Mouse (Mus musculus): Measurements from ENCODE around the gene Bsg. TPM values are rescaled to one million over a fixed set of nuclear protein-coding genes. Genes with fewer than 3 reads are reported as not detected.

Bsg gene
- polyA plus RNA-seq, 2 experiments: 579 to 809 TPM

GRCm38 (mm10) chr10:79729357-79729965 is 25.2 kb downstream of the Bsg start:
- Histone ChIP-seq H3K9me3 (ENCODE audit: control insufficient read depth, low read length) (no peaks in the 10 kb centered on the region), H3K27ac (no peak overlapping the region), H3K9ac (replicated peaks) (no peak overlapping the region), H3K27me3 (ENCODE audit: control insufficient read depth, insufficient read depth, low read length) (no peaks in the 10 kb centered on the region), H3K4me3 (ENCODE audit: insufficient read depth in 1 of 2, low read depth in 2 of 2, low read length in 2 of 2) (no peak overlapping the region), H3K4me2 (ENCODE audit: low read depth) (no peak overlapping the region), H3K36me3 (replicated peaks; ENCODE audit: control insufficient read depth, insufficient read depth, low read depth) (no peaks in the 10 kb centered on the region), H3K4me1 (replicated peaks; ENCODE audit: control insufficient read depth in 2 of 2, insufficient read depth in 2 of 2, low read length in 1 of 2) (no peaks in the 10 kb centered on the region)
- no peak for TF ChIP-seq CTCF (IDR thresholded peaks at IDR 0.05; ENCODE audit: low read depth)
- no peak for TF ChIP-seq EP300 (IDR thresholded peaks at IDR 0.05; ENCODE audit: low read depth)
- 72% methylated on average over 13 of the region's 13 CpGs for WGBS (ENCODE audit: insufficient replicate concordance)
- ATAC-seq (ENCODE audit: insufficient read depth): no peak
- DNase-seq (ENCODE audit: low read depth in 3 of 3, low spot score in 3 of 3): no peak

DNA sequence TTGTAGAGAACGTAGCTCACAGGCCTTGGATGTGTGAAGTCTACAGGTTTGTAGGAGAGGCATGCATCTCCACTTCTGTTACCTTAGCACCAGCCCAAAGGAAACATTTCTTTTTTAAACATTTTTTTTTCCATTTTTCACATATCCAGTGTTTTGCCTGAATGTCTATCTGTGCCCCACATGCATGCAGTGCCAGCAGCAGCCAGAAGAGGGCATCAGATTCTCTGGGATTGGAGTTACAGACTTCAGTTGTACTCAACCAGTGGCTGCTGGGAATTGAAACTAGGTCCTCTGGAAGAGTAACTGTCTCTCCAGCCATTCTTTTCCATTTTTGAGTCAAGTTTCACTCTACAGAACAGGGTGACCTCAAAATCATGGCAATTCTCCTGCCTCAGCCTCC is 28.2 kb downstream of the Bsg start:
- H3K9ac ChIP-seq (replicated peaks): no peak overlapping the region
- no peak overlapping the region for H3K4me2 ChIP-seq (ENCODE audit: low read depth)
- peak; percentile 79 for TF ChIP-seq CTCF (IDR thresholded peaks at IDR 0.05; ENCODE audit: low read depth)
- TF ChIP-seq EP300 (IDR thresholded peaks at IDR 0.05; ENCODE audit: low read depth): no peak
- no peaks in the 10 kb centered on the region; the same call in 1 of the 2 replicates for H3K36me3 ChIP-seq (replicated peaks; ENCODE audit: control insufficient read depth, insufficient read depth, low read depth)
- H3K4me3 ChIP-seq (ENCODE audit: insufficient read depth in 1 of 2, low read depth in 2 of 2, low read length in 2 of 2): no peak overlapping the region
- no peak for ATAC-seq (ENCODE audit: insufficient read depth)
- H3K27me3 ChIP-seq (ENCODE audit: control insufficient read depth, insufficient read depth, low read length): no peaks in the 10 kb centered on the region
- no peaks in the 10 kb centered on the region for H3K9me3 ChIP-seq (ENCODE audit: control insufficient read depth, low read length)
- WGBS (ENCODE audit: insufficient replicate concordance): 79% methylated on average over 1 of the region's 1 CpGs
- DNase-seq (ENCODE audit: low read depth in 3 of 3, low spot score in 3 of 3): no peak
- H3K27ac ChIP-seq: no peak overlapping the region
- H3K4me1 ChIP-seq (replicated peaks; ENCODE audit: control insufficient read depth in 2 of 2, insufficient read depth in 2 of 2, low read length in 1 of 2): no peaks in the 10 kb centered on the region

DNA sequence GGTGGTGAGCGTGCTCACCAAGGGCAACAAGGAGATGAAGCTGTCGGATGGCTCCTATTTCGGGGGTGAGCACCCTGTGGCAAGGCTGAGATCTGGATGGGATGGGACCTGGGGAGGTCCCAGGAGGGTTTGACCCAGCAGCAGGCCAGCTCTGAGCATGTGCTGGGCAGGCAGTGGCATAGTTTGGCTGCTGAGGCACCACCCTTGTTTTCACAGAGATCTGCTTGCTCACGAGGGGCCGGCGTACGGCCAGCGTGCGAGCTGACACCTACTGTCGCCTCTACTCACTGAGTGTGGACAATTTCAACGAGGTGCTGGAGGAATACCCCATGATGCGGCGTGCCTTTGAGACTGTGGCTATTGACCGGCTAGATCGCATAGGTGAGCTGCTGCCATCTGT is 29.6 kb downstream of the Bsg start:
- H3K9me3 ChIP-seq (ENCODE audit: control insufficient read depth, low read length): no peaks in the 10 kb centered on the region
- WGBS (ENCODE audit: insufficient replicate concordance): 90% methylated on average over 15 of the region's 15 CpGs
- no peaks in the 10 kb centered on the region for H3K4me1 ChIP-seq (replicated peaks; ENCODE audit: control insufficient read depth in 2 of 2, insufficient read depth in 2 of 2, low read length in 1 of 2)
- DNase-seq (ENCODE audit: low read depth in 3 of 3, low spot score in 3 of 3): no peak
- no peaks in the 10 kb centered on the region for H3K27me3 ChIP-seq (ENCODE audit: control insufficient read depth, insufficient read depth, low read length)
- TF ChIP-seq EP300 (IDR thresholded peaks at IDR 0.05; ENCODE audit: low read depth) (no peak), CTCF (IDR thresholded peaks at IDR 0.05; ENCODE audit: low read depth) (no peak)
- H3K36me3 ChIP-seq (replicated peaks; ENCODE audit: control insufficient read depth, insufficient read depth, low read depth): no peaks in the 10 kb centered on the region; the same call in 1 of the 2 replicates
- H3K9ac ChIP-seq (replicated peaks): no peak overlapping the region
- no peak for ATAC-seq (ENCODE audit: insufficient read depth)
- no peak overlapping the region for H3K27ac ChIP-seq
- H3K4me3 ChIP-seq (ENCODE audit: insufficient read depth in 1 of 2, low read depth in 2 of 2, low read length in 2 of 2): no peak overlapping the region
- no peak overlapping the region for H3K4me2 ChIP-seq (ENCODE audit: low read depth)

DNA sequence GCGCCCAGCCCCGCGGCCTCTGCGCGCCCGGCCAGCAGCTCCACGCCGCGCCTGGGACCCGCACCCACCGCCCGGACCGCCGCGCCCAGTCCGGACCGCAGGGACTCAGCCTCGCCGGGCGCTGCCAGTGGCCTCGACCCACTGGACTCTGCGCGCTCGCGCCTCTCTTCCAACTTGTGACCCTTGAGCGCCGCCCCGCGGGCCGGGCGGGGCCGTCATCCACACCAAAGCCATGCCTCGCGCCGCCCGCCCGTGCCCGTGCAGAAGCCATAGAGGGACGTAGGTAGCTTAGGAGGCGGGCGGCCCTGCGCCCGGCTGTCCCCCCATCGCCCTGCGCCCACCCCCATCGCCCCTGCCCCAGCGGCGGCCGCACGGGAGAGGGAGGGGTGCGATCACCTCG is 31.1 kb downstream of the Bsg start:
- Histone ChIP-seq H3K36me3 (replicated peaks; ENCODE audit: control insufficient read depth, insufficient read depth, low read depth) (peaks cover 11% of the 10 kb centered on the region), H3K27ac (no peak overlapping the region), H3K27me3 (ENCODE audit: control insufficient read depth, insufficient read depth, low read length) (no peaks in the 10 kb centered on the region), H3K9ac (replicated peaks) (no peak overlapping the region), H3K4me2 (ENCODE audit: low read depth) (no peak overlapping the region), H3K9me3 (ENCODE audit: control insufficient read depth, low read length) (no peaks in the 10 kb centered on the region), H3K4me3 (ENCODE audit: insufficient read depth in 1 of 2, low read depth in 2 of 2, low read length in 2 of 2) (no peak overlapping the region), H3K4me1 (replicated peaks; ENCODE audit: control insufficient read depth in 2 of 2, insufficient read depth in 2 of 2, low read length in 1 of 2) (no peaks in the 10 kb centered on the region)
- no peak for TF ChIP-seq CTCF (IDR thresholded peaks at IDR 0.05; ENCODE audit: low read depth)
- TF ChIP-seq EP300 (IDR thresholded peaks at IDR 0.05; ENCODE audit: low read depth): no peak
- 62% methylated on average over 51 of the region's 52 CpGs for WGBS (ENCODE audit: insufficient replicate concordance)
- ATAC-seq (ENCODE audit: insufficient read depth) (no peak), DNase-seq (ENCODE audit: low read depth in 3 of 3, low spot score in 3 of 3) (no peak)

GRCm38 (mm10) chr10:79736706-79737105 is 32.4 kb downstream of the Bsg start:
- H3K4me2 ChIP-seq (ENCODE audit: low read depth): no peak overlapping the region
- no peaks in the 10 kb centered on the region for H3K9me3 ChIP-seq (ENCODE audit: control insufficient read depth, low read length)
- H3K27ac ChIP-seq: no peak overlapping the region
- H3K27me3 ChIP-seq (ENCODE audit: control insufficient read depth, insufficient read depth, low read length): no peaks in the 10 kb centered on the region
- TF ChIP-seq CTCF (IDR thresholded peaks at IDR 0.05; ENCODE audit: low read depth): no peak
- no peak for TF ChIP-seq EP300 (IDR thresholded peaks at IDR 0.05; ENCODE audit: low read depth)
- H3K36me3 ChIP-seq (replicated peaks; ENCODE audit: control insufficient read depth, insufficient read depth, low read depth): peaks cover 14% of the 10 kb centered on the region
- no peak overlapping the region for H3K4me3 ChIP-seq (ENCODE audit: insufficient read depth in 1 of 2, low read depth in 2 of 2, low read length in 2 of 2)
- WGBS (ENCODE audit: insufficient replicate concordance): 82% methylated on average over 14 of the region's 14 CpGs
- ATAC-seq (ENCODE audit: insufficient read depth): no peak
- no peak for DNase-seq (ENCODE audit: low read depth in 3 of 3, low spot score in 3 of 3)
- no peak overlapping the region for H3K9ac ChIP-seq (replicated peaks)
- no peaks in the 10 kb centered on the region for H3K4me1 ChIP-seq (replicated peaks; ENCODE audit: control insufficient read depth in 2 of 2, insufficient read depth in 2 of 2, low read length in 1 of 2)
